Mouse (Mus musculus) G1E-ER4 (cell line): ENCODE data around the gene Gm5150. TPM values are rescaled to one million over a fixed set of nuclear protein-coding genes. Genes with fewer than 3 reads are reported as not detected.

Experiments used
- GATA1 ChIP-seq: IDR thresholded peaks from one replicate; pipeline ENCODE4 v1.8.0; 2012; ENCODE audit warnings: low read length, inconsistent platforms
- polyA plus RNA-seq: library from polyadenylated mRNA; stranded (reverse); fragments of >175 nt; gene quantifications from 2 replicates; pipeline ENCODE4 v1.2.3, GENCODE M21; 2012

The Gm5150 gene
- polyA plus RNA-seq: not detected in 2 replicates

DNA sequence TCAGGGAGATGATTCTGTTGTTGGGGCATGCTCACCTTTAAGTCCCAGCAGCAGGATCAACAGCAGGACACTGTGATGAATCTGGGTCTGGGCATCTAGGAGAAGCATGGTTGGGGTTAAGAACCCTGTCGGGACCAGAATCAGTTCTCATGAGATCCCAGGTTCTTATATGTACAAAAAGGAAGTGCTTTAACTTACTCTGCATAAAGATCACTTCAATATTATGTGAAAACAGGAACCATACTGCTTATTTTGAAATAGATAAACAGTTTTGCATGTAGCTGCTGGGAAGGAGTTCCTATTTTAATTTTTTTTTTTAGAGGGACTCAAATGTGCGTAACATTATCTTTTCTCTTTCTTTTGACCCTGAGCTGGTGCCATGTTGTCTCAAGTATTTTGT lies at the start of gene Gm5150:
TSS of gene Gm5150 (minus strand) at position 223 of the 400 bp plus-strand sequence.
- TF ChIP-seq GATA1: no peak

GRCm38 (mm10) chr3:16047288-16047687 lies 41.1 kb upstream of the Gm5150 start:
- TF ChIP-seq GATA1: no peak

GRCm38 (mm10) chr3:16043315-16043714 lies 37.1 kb upstream of the Gm5150 start:
- no peak for TF ChIP-seq GATA1

GRCm38 (mm10) chr3:16022214-16022613 lies 16.0 kb upstream of the Gm5150 start:
- no peak for TF ChIP-seq GATA1

- TF ChIP-seq GATA1: no peak
Observed at GRCm38 (mm10) chr3:16007827-16008226, 1.6 kb upstream of the Gm5150 start.

DNA sequence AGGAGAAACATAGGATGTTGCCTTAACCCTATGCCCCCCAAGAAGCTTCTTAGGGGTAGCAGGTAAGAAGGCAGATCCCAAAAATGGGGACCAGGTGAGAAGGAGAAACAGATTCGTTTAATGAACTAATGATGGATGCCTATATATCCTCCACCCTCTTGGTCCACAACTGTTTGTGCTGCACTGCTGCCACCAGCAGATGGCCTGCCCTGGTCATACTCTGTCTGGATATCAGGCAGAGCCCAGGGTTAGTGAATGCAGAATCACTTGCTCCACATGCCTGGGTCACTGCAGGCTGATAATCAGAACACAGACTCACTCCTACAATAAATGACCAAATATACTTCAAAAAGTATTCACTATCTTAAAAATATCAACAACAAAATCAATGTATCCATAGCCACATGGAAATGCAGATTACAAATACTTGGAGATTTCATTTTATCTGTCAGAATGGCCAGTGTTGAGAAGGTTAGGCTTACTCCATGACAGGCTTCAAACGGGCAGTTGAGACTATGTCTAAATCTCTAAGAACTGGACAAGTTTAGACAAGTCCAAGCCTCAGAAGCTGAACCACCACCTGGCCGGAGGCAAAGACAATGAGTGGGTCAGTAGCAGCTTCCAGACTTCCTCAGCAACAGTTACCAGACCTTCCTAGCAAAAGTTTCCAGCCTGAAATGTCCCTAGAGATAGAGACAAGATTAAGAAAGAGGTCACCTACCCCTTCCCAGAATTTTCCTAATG lies 2.2 kb downstream of the Gm5150 start:
- TF ChIP-seq GATA1: no peak

DNA sequence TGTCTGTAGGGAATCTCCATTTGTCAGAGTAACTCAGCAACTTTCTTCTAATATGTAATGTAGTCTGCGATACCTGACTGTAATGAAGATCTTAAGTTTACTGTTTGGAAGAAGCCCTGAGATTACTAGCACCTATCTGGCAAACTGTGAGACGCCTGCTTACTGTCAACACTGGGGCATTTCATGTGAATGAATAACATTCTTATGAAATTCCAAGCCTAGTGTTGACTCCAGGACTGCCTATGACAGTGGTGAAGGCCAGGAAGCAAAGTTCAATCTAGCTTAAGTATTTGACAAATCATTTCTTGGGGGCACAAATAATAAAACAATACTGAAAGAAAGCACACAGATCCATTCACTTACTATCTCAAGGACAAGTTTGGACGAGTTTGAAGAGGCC lies 24.0 kb downstream of the Gm5150 start:
- no peak for TF ChIP-seq GATA1

GRCm38 (mm10) chr3:15956921-15957320 lies 49.3 kb downstream of the Gm5150 start:
- no peak for TF ChIP-seq GATA1

Other genes starting within 250 kb of the Gm5150 start
- not detected in 2 replicates for gene Sirpb1c, start 157.9 kb downstream of the Gm5150 start, polyA plus RNA-seq